Mouse (Mus musculus): Measurements from ENCODE around the gene Ctnna3. TPM values are rescaled to one million over a fixed set of nuclear protein-coding genes. Genes with fewer than 3 reads are reported as not detected.

Gene Ctnna3
- polyA plus RNA-seq, 1 experiment, result 0.17 TPM

GRCm38 (mm10) chr10:64543647-64544046 lies 1113.7 kb downstream of the Ctnna3 start:
- Histone ChIP-seq H3K27me3 (ENCODE audit: control insufficient read depth, insufficient read depth, insufficient read length) (no peaks in the 10 kb centered on the region), H3K36me3 (ENCODE audit: control insufficient read depth, insufficient read depth) (no peaks in the 10 kb centered on the region), H3ac (ENCODE audit: control insufficient read depth, insufficient read length) (no peak overlapping the region), H3K79me2 (ENCODE audit: control insufficient read depth, insufficient read depth) (no peaks in the 10 kb centered on the region), H3K4me2 (ENCODE audit: low read depth) (no peak overlapping the region), H3K4me3 (no peak overlapping the region)
- no peak for TF ChIP-seq MYOD1 (IDR thresholded peaks at IDR 0.05; ENCODE audit: control insufficient read depth in 1 of 3, insufficient read length in 2 of 3, low read depth in 2 of 3)
- no peak for TF ChIP-seq TCF3 (IDR thresholded peaks at IDR 0.05; ENCODE audit: insufficient read length, low read depth)
- TF ChIP-seq POLR2AphosphoS2 (IDR thresholded peaks at IDR 0.05; ENCODE audit: insufficient read length, low read depth), result no peak
- no peak for TF ChIP-seq USF1 (IDR thresholded peaks at IDR 0.05; ENCODE audit: low read depth)
- TF ChIP-seq MYOG (IDR thresholded peaks at IDR 0.05; ENCODE audit: control insufficient read depth in 1 of 3, insufficient read depth in 1 of 3, insufficient read length in 2 of 3, low read depth in 2 of 3), result no peak
- TF ChIP-seq E2F4 (IDR thresholded peaks at IDR 0.05; ENCODE audit: insufficient read depth), result no peak
- no peak for TF ChIP-seq TCF12 (IDR thresholded peaks at IDR 0.05; ENCODE audit: insufficient read depth, poor library complexity, severe bottlenecking)
- TF ChIP-seq POLR2A (IDR thresholded peaks at IDR 0.05; ENCODE audit: insufficient read length, low read depth), result no peak
- TF ChIP-seq REST (IDR thresholded peaks at IDR 0.05; ENCODE audit: insufficient read depth, insufficient read length), result no peak
- no peak for TF ChIP-seq SRF (IDR thresholded peaks at IDR 0.05; ENCODE audit: control insufficient read depth, insufficient read length, low read depth)
- no peak for TF ChIP-seq CEBPB (IDR thresholded peaks at IDR 0.05; ENCODE audit: insufficient read depth, poor library complexity, severe bottlenecking)
- no peak for TF ChIP-seq MAX (IDR thresholded peaks at IDR 0.05; ENCODE audit: low read depth)

GRCm38 (mm10) chr10:64544389-64544788 lies 1114.5 kb downstream of the Ctnna3 start:
- Histone ChIP-seq H3K4me3 (no peak overlapping the region), H3K79me2 (ENCODE audit: control insufficient read depth, insufficient read depth) (no peaks in the 10 kb centered on the region), H3K4me2 (ENCODE audit: low read depth) (no peak overlapping the region), H3K27me3 (ENCODE audit: control insufficient read depth, insufficient read depth, insufficient read length) (no peaks in the 10 kb centered on the region), H3ac (ENCODE audit: control insufficient read depth, insufficient read length) (no peak overlapping the region), H3K36me3 (ENCODE audit: control insufficient read depth, insufficient read depth) (no peaks in the 10 kb centered on the region)
- TF ChIP-seq TCF12 (IDR thresholded peaks at IDR 0.05; ENCODE audit: insufficient read depth, poor library complexity, severe bottlenecking), result no peak
- TF ChIP-seq POLR2AphosphoS2 (IDR thresholded peaks at IDR 0.05; ENCODE audit: insufficient read length, low read depth), result no peak
- no peak for TF ChIP-seq TCF3 (IDR thresholded peaks at IDR 0.05; ENCODE audit: insufficient read length, low read depth)
- no peak for TF ChIP-seq MAX (IDR thresholded peaks at IDR 0.05; ENCODE audit: low read depth)

GRCm38 (mm10) chr10:64571311-64571710 lies 1141.4 kb downstream of the Ctnna3 start:
- H3K79me2 ChIP-seq (ENCODE audit: control insufficient read depth, insufficient read depth), result no peaks in the 10 kb centered on the region
- H3K27me3 ChIP-seq (ENCODE audit: control insufficient read depth, insufficient read depth, insufficient read length), result no peaks in the 10 kb centered on the region
- no peaks in the 10 kb centered on the region for H3K36me3 ChIP-seq (ENCODE audit: control insufficient read depth, insufficient read depth)
- no peak overlapping the region for H3K4me2 ChIP-seq (ENCODE audit: low read depth)
- H3K4me3 ChIP-seq, result no peak overlapping the region
- no peak overlapping the region for H3ac ChIP-seq (ENCODE audit: control insufficient read depth, insufficient read length)
- no peak for TF ChIP-seq POLR2AphosphoS2 (IDR thresholded peaks at IDR 0.05; ENCODE audit: insufficient read length, low read depth)
- no peak for TF ChIP-seq MYOG (IDR thresholded peaks at IDR 0.05; ENCODE audit: control insufficient read depth in 1 of 3, insufficient read depth in 1 of 3, insufficient read length in 2 of 3, low read depth in 2 of 3)
- TF ChIP-seq POLR2A (IDR thresholded peaks at IDR 0.05; ENCODE audit: insufficient read length, low read depth), result no peak
- no peak for TF ChIP-seq TCF3 (IDR thresholded peaks at IDR 0.05; ENCODE audit: insufficient read length, low read depth)
- TF ChIP-seq REST (IDR thresholded peaks at IDR 0.05; ENCODE audit: insufficient read depth, insufficient read length), result no peak
- TF ChIP-seq TCF12 (IDR thresholded peaks at IDR 0.05; ENCODE audit: insufficient read depth, poor library complexity, severe bottlenecking), result no peak
- no peak for TF ChIP-seq CEBPB (IDR thresholded peaks at IDR 0.05; ENCODE audit: insufficient read depth, poor library complexity, severe bottlenecking)
- no peak for TF ChIP-seq USF1 (IDR thresholded peaks at IDR 0.05; ENCODE audit: low read depth)
- TF ChIP-seq SRF (IDR thresholded peaks at IDR 0.05; ENCODE audit: control insufficient read depth, insufficient read length, low read depth), result no peak
- TF ChIP-seq MYOD1 (IDR thresholded peaks at IDR 0.05; ENCODE audit: control insufficient read depth in 1 of 3, insufficient read length in 2 of 3, low read depth in 2 of 3), result no peak
- no peak for TF ChIP-seq MAX (IDR thresholded peaks at IDR 0.05; ENCODE audit: low read depth)
- no peak for TF ChIP-seq E2F4 (IDR thresholded peaks at IDR 0.05; ENCODE audit: insufficient read depth)

GRCm38 (mm10) chr10:64588116-64588515 lies 1158.2 kb downstream of the Ctnna3 start:
- Histone ChIP-seq H3K4me3 (no peak overlapping the region), H3K79me2 (ENCODE audit: control insufficient read depth, insufficient read depth) (no peaks in the 10 kb centered on the region), H3K4me2 (ENCODE audit: low read depth) (no peak overlapping the region), H3ac (ENCODE audit: control insufficient read depth, insufficient read length) (no peak overlapping the region), H3K36me3 (ENCODE audit: control insufficient read depth, insufficient read depth) (no peaks in the 10 kb centered on the region), H3K27me3 (ENCODE audit: control insufficient read depth, insufficient read depth, insufficient read length) (no peaks in the 10 kb centered on the region)
- TF ChIP-seq MAX (IDR thresholded peaks at IDR 0.05; ENCODE audit: low read depth) (no peak), CEBPB (IDR thresholded peaks at IDR 0.05; ENCODE audit: insufficient read depth, poor library complexity, severe bottlenecking) (no peak)

- no peak overlapping the region for H3K4me2 ChIP-seq (ENCODE audit: low read depth)
- no peak overlapping the region for H3K4me3 ChIP-seq
- TF ChIP-seq MAX (IDR thresholded peaks at IDR 0.05; ENCODE audit: low read depth), result no peak
- TF ChIP-seq USF1 (IDR thresholded peaks at IDR 0.05; ENCODE audit: low read depth), result no peak
- TF ChIP-seq MYOG (IDR thresholded peaks at IDR 0.05; ENCODE audit: control insufficient read depth in 1 of 3, insufficient read depth in 1 of 3, insufficient read length in 2 of 3, low read depth in 2 of 3), result no peak
- no peak for TF ChIP-seq SRF (IDR thresholded peaks at IDR 0.05; ENCODE audit: control insufficient read depth, insufficient read length, low read depth)
- TF ChIP-seq REST (IDR thresholded peaks at IDR 0.05; ENCODE audit: insufficient read depth, insufficient read length), result no peak
- no peak for TF ChIP-seq E2F4 (IDR thresholded peaks at IDR 0.05; ENCODE audit: insufficient read depth)
- H3K36me3 ChIP-seq (ENCODE audit: control insufficient read depth, insufficient read depth), result no peaks in the 10 kb centered on the region
- no peak overlapping the region for H3ac ChIP-seq (ENCODE audit: control insufficient read depth, insufficient read length)
- no peaks in the 10 kb centered on the region for H3K79me2 ChIP-seq (ENCODE audit: control insufficient read depth, insufficient read depth)
- H3K27me3 ChIP-seq (ENCODE audit: control insufficient read depth, insufficient read depth, insufficient read length), result no peaks in the 10 kb centered on the region
Observed at GRCm38 (mm10) chr10:64636760-64637159, 1206.9 kb downstream of the Ctnna3 start.

Data from myocyte (in vitro differentiated cells).